Mouse (Mus musculus): ENCODE data around the gene Nudt9. TPM values are rescaled to one million over a fixed set of nuclear protein-coding genes. Genes with fewer than 3 reads are reported as not detected.
A peak's percentile ranks its signal among the peaks of the same experiment; 100 is the strongest.

Gene Nudt9
- polyA plus RNA-seq, 1 experiment from 2014 or later: 78.2 TPM

DNA sequence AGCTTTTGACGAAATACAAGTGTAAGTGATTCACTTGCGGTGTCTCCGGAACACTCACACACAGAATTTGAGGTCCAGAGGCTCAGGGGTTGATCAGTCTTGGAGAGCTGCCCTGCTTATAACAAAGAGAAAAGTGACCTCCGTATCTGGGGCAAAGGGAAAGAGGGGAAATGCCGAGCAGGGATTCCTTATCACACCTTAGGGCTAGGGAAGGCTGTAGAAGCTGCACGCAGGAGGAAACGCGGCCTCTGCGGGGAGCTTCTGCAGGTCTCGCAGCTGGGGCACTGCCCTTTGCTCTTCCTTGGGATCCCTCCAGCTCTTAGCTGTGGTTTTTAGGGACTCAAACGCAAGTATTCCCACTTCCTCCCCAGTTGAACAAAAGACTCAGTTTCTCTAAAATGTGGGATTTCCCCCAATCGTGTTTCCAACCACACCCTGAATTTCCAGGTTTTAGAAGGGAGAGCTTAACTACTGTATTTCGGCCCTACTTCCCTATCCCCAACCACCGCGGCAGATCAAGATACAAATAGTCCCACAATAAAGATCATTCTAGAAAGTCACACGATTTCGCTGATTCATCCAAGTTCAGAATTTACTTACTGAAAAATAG lies 20.8 kb upstream of the Nudt9 start:
- Histone ChIP-seq H3K9ac (ENCODE audit: low read length) (no peak overlapping the region), H3K4me3 (ENCODE audit: low read depth, low read length) (no peak overlapping the region), H3K27me3 (ENCODE audit: control insufficient read depth, insufficient read depth, low read length) (no peaks in the 10 kb centered on the region), H3K4me2 (ENCODE audit: low read depth) (no peak overlapping the region), H3K9me3 (ENCODE audit: control insufficient read depth, low read length) (no peaks in the 10 kb centered on the region), H3K4me1 (ENCODE audit: control insufficient read depth, insufficient read depth, low read length) (no peaks in the 10 kb centered on the region), H3K27ac (ENCODE audit: low read depth, low read length) (no peak overlapping the region), H3K36me3 (ENCODE audit: control insufficient read depth, insufficient read depth, low read length) (no peaks in the 10 kb centered on the region)
- ATAC-seq (ENCODE audit: insufficient read depth, low FRiP score, low TSS enrichment) (no peak), DNase-seq (ENCODE audit: low spot score) (no peak)
- 45% methylated on average over 17 of the region's 17 CpGs for WGBS

DNA sequence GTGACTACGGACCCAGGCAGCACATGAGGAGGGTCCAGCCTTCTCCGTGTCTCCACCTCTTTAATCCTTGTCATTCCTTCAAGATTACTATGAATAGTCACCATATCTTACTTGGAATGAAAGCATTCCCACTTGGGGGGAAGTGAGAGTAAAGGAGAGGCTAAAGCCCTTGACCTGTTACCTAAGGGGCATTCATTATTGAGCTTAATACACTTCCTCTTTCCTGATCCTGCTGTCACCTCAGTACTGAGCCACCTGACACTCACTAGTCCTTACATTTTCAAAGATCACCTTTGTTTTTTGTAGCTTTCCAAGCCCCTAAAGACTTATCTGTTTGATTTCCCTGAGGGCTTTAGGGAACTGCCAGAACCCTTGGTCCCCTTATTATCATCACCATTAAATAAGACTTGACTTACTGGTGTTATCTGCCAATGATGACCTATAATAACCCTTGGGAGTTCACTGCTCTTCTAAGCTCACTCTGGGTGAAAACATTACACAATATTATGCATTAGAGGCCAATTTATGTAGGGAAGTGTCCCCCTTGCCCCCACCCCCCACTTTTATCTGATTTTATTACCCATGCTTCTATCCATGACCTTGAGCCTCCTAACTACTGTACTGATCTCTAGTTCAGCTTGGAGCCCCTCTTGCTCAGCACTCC lies 13.5 kb upstream of the Nudt9 start:
- Histone ChIP-seq H3K27me3 (ENCODE audit: control insufficient read depth, insufficient read depth, low read length) (no peaks in the 10 kb centered on the region), H3K9me3 (ENCODE audit: control insufficient read depth, low read length) (no peaks in the 10 kb centered on the region), H3K9ac (ENCODE audit: low read length) (no peak overlapping the region), H3K4me1 (ENCODE audit: control insufficient read depth, insufficient read depth, low read length) (no peaks in the 10 kb centered on the region), H3K27ac (ENCODE audit: low read depth, low read length) (no peak overlapping the region), H3K4me3 (ENCODE audit: low read depth, low read length) (no peak overlapping the region), H3K36me3 (ENCODE audit: control insufficient read depth, insufficient read depth, low read length) (no peaks in the 10 kb centered on the region), H3K4me2 (ENCODE audit: low read depth) (no peak overlapping the region)
- DNase-seq (ENCODE audit: low spot score): no peak
- 89% methylated on average over 2 of the region's 2 CpGs for WGBS
- ATAC-seq (ENCODE audit: insufficient read depth, low FRiP score, low TSS enrichment): no peak

- Histone ChIP-seq H3K27me3 (ENCODE audit: control insufficient read depth, insufficient read depth, low read length) (no peaks in the 10 kb centered on the region), H3K4me3 (ENCODE audit: low read depth, low read length) (no peak overlapping the region), H3K4me2 (ENCODE audit: low read depth) (no peak overlapping the region), H3K4me1 (ENCODE audit: control insufficient read depth, insufficient read depth, low read length) (no peaks in the 10 kb centered on the region), H3K9me3 (ENCODE audit: control insufficient read depth, low read length) (no peaks in the 10 kb centered on the region), H3K27ac (ENCODE audit: low read depth, low read length) (no peak overlapping the region), H3K9ac (ENCODE audit: low read length) (no peak overlapping the region), H3K36me3 (ENCODE audit: control insufficient read depth, insufficient read depth, low read length) (no peaks in the 10 kb centered on the region)
- no peak for ATAC-seq (ENCODE audit: insufficient read depth, low FRiP score, low TSS enrichment)
- DNase-seq (ENCODE audit: low spot score): no peak
Measured at GRCm38 (mm10) chr5:104035066-104035465, 11.0 kb upstream of the Nudt9 start.

DNA sequence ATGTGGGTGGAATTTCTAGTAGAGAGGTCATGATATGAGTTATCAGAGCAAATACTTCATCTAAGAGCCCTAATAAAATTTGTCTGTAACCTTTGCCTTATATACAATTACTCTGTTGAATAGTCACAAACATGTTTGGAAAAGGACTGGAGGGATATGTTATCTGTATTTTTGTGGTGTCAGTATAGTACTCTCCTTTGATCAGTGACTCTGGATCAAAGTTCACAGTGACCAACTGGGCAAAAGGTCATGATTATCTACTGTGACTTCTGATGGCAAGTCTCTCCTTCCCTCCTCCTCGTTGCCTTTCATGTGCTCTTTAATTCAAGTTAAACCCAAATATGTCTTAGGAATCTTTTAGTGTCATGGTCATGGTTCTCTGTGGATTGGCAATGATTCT lies 10.3 kb upstream of the Nudt9 start:
- H3K9me3 ChIP-seq (ENCODE audit: control insufficient read depth, low read length): no peaks in the 10 kb centered on the region
- no peak for DNase-seq (ENCODE audit: low spot score)
- no peak overlapping the region for H3K27ac ChIP-seq (ENCODE audit: low read depth, low read length)
- H3K4me1 ChIP-seq (ENCODE audit: control insufficient read depth, insufficient read depth, low read length): no peaks in the 10 kb centered on the region
- no peaks in the 10 kb centered on the region for H3K36me3 ChIP-seq (ENCODE audit: control insufficient read depth, insufficient read depth, low read length)
- ATAC-seq (ENCODE audit: insufficient read depth, low FRiP score, low TSS enrichment): no peak
- 75% methylated on average over 1 of the region's 1 CpGs for WGBS
- no peak overlapping the region for H3K4me3 ChIP-seq (ENCODE audit: low read depth, low read length)
- no peak overlapping the region for H3K9ac ChIP-seq (ENCODE audit: low read length)
- H3K4me2 ChIP-seq (ENCODE audit: low read depth): no peak overlapping the region
- H3K27me3 ChIP-seq (ENCODE audit: control insufficient read depth, insufficient read depth, low read length): no peaks in the 10 kb centered on the region

GRCm38 (mm10) chr5:104036686-104037085 lies 9.4 kb upstream of the Nudt9 start:
- DNase-seq (ENCODE audit: low spot score) (no peak), ATAC-seq (ENCODE audit: insufficient read depth, low FRiP score, low TSS enrichment) (no peak)
- Histone ChIP-seq H3K4me1 (ENCODE audit: control insufficient read depth, insufficient read depth, low read length) (no peaks in the 10 kb centered on the region), H3K27ac (ENCODE audit: low read depth, low read length) (no peak overlapping the region), H3K4me3 (ENCODE audit: low read depth, low read length) (no peak overlapping the region), H3K27me3 (ENCODE audit: control insufficient read depth, insufficient read depth, low read length) (no peaks in the 10 kb centered on the region), H3K9ac (ENCODE audit: low read length) (no peak overlapping the region), H3K4me2 (ENCODE audit: low read depth) (no peak overlapping the region), H3K36me3 (ENCODE audit: control insufficient read depth, insufficient read depth, low read length) (no peaks in the 10 kb centered on the region), H3K9me3 (ENCODE audit: control insufficient read depth, low read length) (no peaks in the 10 kb centered on the region)
- 93% methylated on average over 1 of the region's 1 CpGs for WGBS

- 71% methylated on average over 6 of the region's 6 CpGs for WGBS
- Histone ChIP-seq H3K4me3 (ENCODE audit: low read depth, low read length) (no peak overlapping the region), H3K4me1 (ENCODE audit: control insufficient read depth, insufficient read depth, low read length) (no peaks in the 10 kb centered on the region), H3K9me3 (ENCODE audit: control insufficient read depth, low read length) (no peaks in the 10 kb centered on the region), H3K9ac (ENCODE audit: low read length) (no peak overlapping the region), H3K36me3 (ENCODE audit: control insufficient read depth, insufficient read depth, low read length) (no peaks in the 10 kb centered on the region), H3K27ac (ENCODE audit: low read depth, low read length) (no peak overlapping the region), H3K4me2 (ENCODE audit: low read depth) (no peak overlapping the region), H3K27me3 (ENCODE audit: control insufficient read depth, insufficient read depth, low read length) (no peaks in the 10 kb centered on the region)
- DNase-seq (ENCODE audit: low spot score) (peak; percentile 55), ATAC-seq (ENCODE audit: insufficient read depth, low FRiP score, low TSS enrichment) (no peak; the same call in 1 of the 2 replicates)
Measured at GRCm38 (mm10) chr5:104039154-104039932, 6.8 kb upstream of the Nudt9 start.

- Histone ChIP-seq H3K36me3 (ENCODE audit: control insufficient read depth, insufficient read depth, low read length) (no peaks in the 10 kb centered on the region), H3K4me1 (ENCODE audit: control insufficient read depth, insufficient read depth, low read length) (peaks cover 2% of the 10 kb centered on the region; the same call in 1 of the 2 replicates), H3K27ac (ENCODE audit: low read depth, low read length) (no peak overlapping the region), H3K4me2 (ENCODE audit: low read depth) (no peak overlapping the region), H3K27me3 (ENCODE audit: control insufficient read depth, insufficient read depth, low read length) (no peaks in the 10 kb centered on the region), H3K9me3 (ENCODE audit: control insufficient read depth, low read length) (no peaks in the 10 kb centered on the region), H3K9ac (ENCODE audit: low read length) (no peak overlapping the region), H3K4me3 (ENCODE audit: low read depth, low read length) (no peak overlapping the region)
- WGBS: 90% methylated on average over 2 of the region's 2 CpGs
- DNase-seq (ENCODE audit: low spot score) (no peak), ATAC-seq (ENCODE audit: insufficient read depth, low FRiP score, low TSS enrichment) (no peak)
Measured at GRCm38 (mm10) chr5:104042906-104043305, 3.2 kb upstream of the Nudt9 start.

DNA sequence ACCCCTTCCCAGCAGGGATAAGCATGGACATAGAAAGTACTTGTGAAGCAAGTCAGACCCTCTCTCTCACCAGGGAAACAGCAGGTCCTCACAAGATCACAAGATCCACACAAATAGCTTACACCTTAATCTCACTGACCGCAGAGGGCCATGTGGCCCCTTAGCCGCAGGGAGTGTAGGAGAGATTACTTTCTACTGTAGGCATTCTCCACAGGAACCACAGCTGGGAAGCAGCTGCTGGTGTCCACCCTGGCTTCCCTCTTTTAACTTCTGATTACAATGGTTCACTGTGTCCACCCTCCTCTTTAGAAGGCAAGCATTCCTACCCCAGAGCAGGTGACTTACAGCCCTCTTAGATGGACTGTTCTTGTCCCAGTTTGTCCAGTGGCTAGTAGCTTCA lies 2.4 kb upstream of the Nudt9 start:
- 43% methylated on average over 2 of the region's 2 CpGs for WGBS
- Histone ChIP-seq H3K9me3 (ENCODE audit: control insufficient read depth, low read length) (no peaks in the 10 kb centered on the region), H3K4me2 (ENCODE audit: low read depth) (no peak overlapping the region), H3K4me3 (ENCODE audit: low read depth, low read length) (no peak overlapping the region), H3K27me3 (ENCODE audit: control insufficient read depth, insufficient read depth, low read length) (no peaks in the 10 kb centered on the region), H3K4me1 (ENCODE audit: control insufficient read depth, insufficient read depth, low read length) (peaks cover 3% of the 10 kb centered on the region; the same call in 1 of the 2 replicates), H3K27ac (ENCODE audit: low read depth, low read length) (no peak overlapping the region), H3K9ac (ENCODE audit: low read length) (no peak overlapping the region), H3K36me3 (ENCODE audit: control insufficient read depth, insufficient read depth, low read length) (no peaks in the 10 kb centered on the region)
- DNase-seq (ENCODE audit: low spot score) (no peak), ATAC-seq (ENCODE audit: insufficient read depth, low FRiP score, low TSS enrichment) (no peak)
